Mouse (Mus musculus): Measurements from ENCODE around the gene Sgsm1.
A peak's percentile ranks its signal among the peaks of the same experiment; 100 is the strongest.
"Not testable (repeated sequence)": the region's sequence is repeated elsewhere in the genome, so short reads cannot be mapped to it uniquely, and the experiment has no call there.

The Sgsm1 gene

GRCm38 (mm10) chr5:113310377-113311003 is at the start of gene Sgsm1:
Gene Sgsm1, minus strand, starts transcription at chr5:113310786.
- DNase-seq (ENCODE audit: low spot score) = peak; percentile 26

- no peak for DNase-seq (ENCODE audit: low spot score)
Observed at GRCm38 (mm10) chr5:113358833-113359232, 48.2 kb upstream of the Sgsm1 start.

GRCm38 (mm10) chr5:113357656-113358055 is 47.1 kb upstream of the Sgsm1 start:
- no peak for DNase-seq (ENCODE audit: low spot score)

- no peak for DNase-seq (ENCODE audit: low spot score)
Observed at GRCm38 (mm10) chr5:113357186-113357585, 46.6 kb upstream of the Sgsm1 start, which contains the start of gene Aym1. Gene Aym1, plus strand, starts transcription at chr5:113357294.

- no peak for DNase-seq (ENCODE audit: low spot score)
Observed at GRCm38 (mm10) chr5:113354311-113354710, 43.7 kb upstream of the Sgsm1 start.

- no peak for DNase-seq (ENCODE audit: low spot score)
Observed at GRCm38 (mm10) chr5:113352636-113353035, 42.0 kb upstream of the Sgsm1 start.

GRCm38 (mm10) chr5:113351768-113352167 is 41.2 kb upstream of the Sgsm1 start:
- no peak for DNase-seq (ENCODE audit: low spot score)

GRCm38 (mm10) chr5:113349810-113350209 is 39.2 kb upstream of the Sgsm1 start:
- no peak for DNase-seq (ENCODE audit: low spot score)

- DNase-seq (ENCODE audit: low spot score) = no peak
Observed at GRCm38 (mm10) chr5:113349226-113349625, 38.6 kb upstream of the Sgsm1 start.

- DNase-seq (ENCODE audit: low spot score) = no peak
Observed at GRCm38 (mm10) chr5:113348597-113348996, 38.0 kb upstream of the Sgsm1 start.

- no peak for DNase-seq (ENCODE audit: low spot score)
Observed at GRCm38 (mm10) chr5:113347593-113347992, 37.0 kb upstream of the Sgsm1 start.

- DNase-seq (ENCODE audit: low spot score) = not testable (repeated sequence)
Observed at GRCm38 (mm10) chr5:113346651-113347050, 36.1 kb upstream of the Sgsm1 start.

GRCm38 (mm10) chr5:113345781-113346180 is 35.2 kb upstream of the Sgsm1 start:
- DNase-seq (ENCODE audit: low spot score) = no peak

GRCm38 (mm10) chr5:113344635-113345386 is 34.2 kb upstream of the Sgsm1 start:
- DNase-seq (ENCODE audit: low spot score) = no peak

GRCm38 (mm10) chr5:113336281-113336680 is 25.7 kb upstream of the Sgsm1 start:
- DNase-seq (ENCODE audit: low spot score) = no peak

- DNase-seq (ENCODE audit: low spot score) = no peak
Observed at GRCm38 (mm10) chr5:113335732-113336131, 25.1 kb upstream of the Sgsm1 start.

GRCm38 (mm10) chr5:113334621-113335530 is 24.3 kb upstream of the Sgsm1 start:
- no peak for DNase-seq (ENCODE audit: low spot score)

- no peak for DNase-seq (ENCODE audit: low spot score)
Observed at GRCm38 (mm10) chr5:113332899-113333298, 22.3 kb upstream of the Sgsm1 start.

GRCm38 (mm10) chr5:113332239-113332638 is 21.7 kb upstream of the Sgsm1 start:
- no peak for DNase-seq (ENCODE audit: low spot score)

GRCm38 (mm10) chr5:113330202-113330601 is 19.6 kb upstream of the Sgsm1 start:
- no peak for DNase-seq (ENCODE audit: low spot score)

- DNase-seq (ENCODE audit: low spot score) = no peak
Observed at GRCm38 (mm10) chr5:113329463-113329862, 18.9 kb upstream of the Sgsm1 start.
